Mouse (Mus musculus) hindbrain, embryonic 14.5 days (tissue): Measurements from ENCODE around the gene Ints11. TPM values are rescaled to one million over a fixed set of nuclear protein-coding genes. Genes with fewer than 3 reads are reported as not detected.

Experiments used
- ATAC-seq: fragments of 200-750 bp; cut with Nextera tagmentation; 2 replicates; pipeline ENCODE4 v1.8.0; 2017; ENCODE audit warnings: moderate number of reproducible peaks, mild to moderate bottlenecking, moderate TSS enrichment, moderate library complexity; ENCODE audit not compliant: low FRiP score
- DNase-seq: peaks from one replicate; pipeline ENCODE4 v3.0.0-alpha.2; 2015; ENCODE audit warnings: low spot score
- H3K27ac ChIP-seq: fragments of 300-500 bp; sonication (generic); 2 replicates; pipeline ENCODE4 v1.5.1; 2014; ENCODE audit warnings: mild to moderate bottlenecking, moderate library complexity
- H3K27me3 ChIP-seq: fragments of 300-500 bp; sonication (generic); 2 replicates; pipeline ENCODE4 v1.6.1; 2014; ENCODE audit warnings: mild to moderate bottlenecking, low read length, mixed read lengths; ENCODE audit not compliant: control insufficient read depth, insufficient read depth
- H3K36me3 ChIP-seq: fragments of 300-500 bp; sonication (generic); replicated peaks from 2 replicates; pipeline ENCODE4 v1.6.1; 2014; ENCODE audit not compliant: control insufficient read depth, insufficient read depth
- H3K4me1 ChIP-seq: fragments of 300-500 bp; sonication (generic); replicated peaks from 2 replicates; pipeline ENCODE4 v1.6.1; 2014; ENCODE audit warnings: antibody characterized with exemption, low read length, mixed read lengths; ENCODE audit not compliant: control insufficient read depth, insufficient read depth
- H3K4me2 ChIP-seq: fragments of 300-500 bp; sonication (generic); replicated peaks from 2 replicates; pipeline ENCODE4 v1.6.1; 2014; ENCODE audit warnings: mild to moderate bottlenecking, moderate library complexity
- H3K4me3 ChIP-seq: fragments of 300-500 bp; sonication (generic); replicated peaks from 2 replicates; pipeline ENCODE4 v1.5.1; 2014; ENCODE audit warnings: mild to moderate bottlenecking, low read length
- H3K9ac ChIP-seq: fragments of 300-500 bp; sonication (generic); 2 replicates; pipeline ENCODE4 v1.6.1; 2014
- H3K9me3 ChIP-seq: fragments of 300-500 bp; sonication (generic); 2 replicates; pipeline ENCODE4 v1.6.1; 2016; ENCODE audit warnings: low read length; ENCODE audit not compliant: control insufficient read depth
- WGBS: fragments of 180-500 bp; shearing (Covaris S2); extraction: QIAGEN DNeasy Blood & Tissue Kit; methylation state at CpG from one replicate; pipeline ENCODE4 v1.1.7; 2014; 5-methylcytosine and 5-hydroxymethylcytosine counted together
- polyA plus RNA-seq: library from polyadenylated mRNA; unstranded; fragments of >200 nt; fragmentation: Nextera tagmentation; extraction: Ambion mirVana; gene quantifications from 2 replicates; pipeline ENCODE4 v1.2.1, GENCODE M21; 2014

Gene Ints11
- polyA plus RNA-seq, 1 experiment from 2014 or later = 71.4 TPM

DNA sequence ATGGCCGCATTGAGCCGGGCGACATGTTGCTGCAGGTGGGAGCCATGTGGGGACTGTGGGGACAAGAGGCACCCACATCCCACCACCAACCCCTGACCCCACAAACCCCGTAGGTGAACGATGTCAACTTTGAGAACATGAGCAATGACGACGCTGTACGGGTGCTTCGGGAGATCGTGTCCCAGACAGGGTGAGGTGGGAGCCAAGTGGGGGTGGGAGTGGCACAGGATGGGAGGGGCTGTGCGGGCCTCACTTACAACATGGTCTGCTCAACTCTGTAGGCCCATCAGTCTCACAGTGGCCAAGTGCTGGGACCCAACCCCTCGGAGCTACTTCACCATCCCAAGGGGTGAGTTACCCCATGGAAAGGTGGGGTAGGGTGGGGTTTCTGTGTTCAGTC lies 14.4 kb upstream of the Ints11 start:
- Histone ChIP-seq H3K27ac (no peak overlapping the region), H3K27me3 (no peaks in the 10 kb centered on the region), H3K9me3 (no peaks in the 10 kb centered on the region), H3K9ac (no peak overlapping the region), H3K4me1 (peaks cover 4% of the 10 kb centered on the region; the same call in 1 of the 2 replicates), H3K4me3 (no peak overlapping the region), H3K36me3 (peaks cover 59% of the 10 kb centered on the region), H3K4me2 (no peak overlapping the region)
- WGBS = 98% methylated on average over 12 of the region's 12 CpGs
- DNase-seq = no peak
- 0 out of 2 replicates have a peak, but pooled peaks have one; percentile 7 for ATAC-seq

GRCm38 (mm10) chr4:155856071-155856470 lies 13.3 kb upstream of the Ints11 start:
- no peak overlapping the region for H3K9ac ChIP-seq
- peaks cover 69% of the 10 kb centered on the region for H3K36me3 ChIP-seq
- no peaks in the 10 kb centered on the region for H3K9me3 ChIP-seq
- DNase-seq (no peak), ATAC-seq (no peak)
- H3K27me3 ChIP-seq = no peaks in the 10 kb centered on the region
- no peaks in the 10 kb centered on the region for H3K4me1 ChIP-seq
- WGBS = 90% methylated on average over 12 of the region's 12 CpGs
- H3K27ac ChIP-seq = no peak overlapping the region
- H3K4me2 ChIP-seq = no peak overlapping the region
- H3K4me3 ChIP-seq = no peak overlapping the region

- Histone ChIP-seq H3K9me3 (no peaks in the 10 kb centered on the region), H3K36me3 (peaks cover 77% of the 10 kb centered on the region), H3K27ac (no peak overlapping the region), H3K9ac (no peak overlapping the region), H3K4me1 (no peaks in the 10 kb centered on the region), H3K4me3 (no peak overlapping the region), H3K4me2 (no peak overlapping the region), H3K27me3 (no peaks in the 10 kb centered on the region)
- no peak for DNase-seq
- WGBS = 86% methylated on average over 3 of the region's 3 CpGs
- no peak for ATAC-seq
These were observed 12.5 kb upstream of the Ints11 start for GRCm38 (mm10) chr4:155856881-155857280.

GRCm38 (mm10) chr4:155859318-155859717 lies 10.0 kb upstream of the Ints11 start:
- Histone ChIP-seq H3K4me1 (no peaks in the 10 kb centered on the region), H3K36me3 (peaks cover 78% of the 10 kb centered on the region), H3K27ac (no peak overlapping the region), H3K27me3 (no peaks in the 10 kb centered on the region), H3K4me2 (no peak overlapping the region), H3K4me3 (no peak overlapping the region), H3K9me3 (no peaks in the 10 kb centered on the region), H3K9ac (no peak overlapping the region)
- ATAC-seq (no peak), DNase-seq (no peak)
- 34% methylated on average over 13 of the region's 13 CpGs for WGBS

DNA sequence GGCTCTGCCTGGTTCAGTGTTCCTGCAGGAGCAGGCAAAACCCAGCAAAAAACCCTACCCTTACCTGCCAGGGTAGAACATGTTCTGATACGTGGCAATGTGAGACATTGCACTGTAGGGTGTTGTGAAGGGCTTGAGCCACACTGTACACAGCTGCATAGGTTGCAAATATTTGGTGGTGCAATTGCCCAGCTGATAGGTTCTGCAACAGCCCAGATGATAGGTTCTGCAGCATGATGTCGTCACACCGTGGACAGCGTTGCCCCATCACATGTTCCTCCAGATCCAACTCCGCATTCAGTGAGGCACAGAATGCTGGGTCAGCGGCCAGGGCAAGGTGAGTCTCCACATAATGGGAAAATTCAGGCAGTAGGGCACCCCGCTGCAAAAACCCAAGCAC lies 7.6 kb upstream of the Ints11 start:
- no peak for ATAC-seq
- Histone ChIP-seq H3K4me2 (no peak overlapping the region), H3K4me1 (no peaks in the 10 kb centered on the region), H3K36me3 (peaks cover 74% of the 10 kb centered on the region), H3K27ac (no peak overlapping the region), H3K4me3 (no peak overlapping the region), H3K9me3 (no peaks in the 10 kb centered on the region), H3K27me3 (no peaks in the 10 kb centered on the region), H3K9ac (no peak overlapping the region)
- WGBS = 91% methylated on average over 7 of the region's 7 CpGs
- DNase-seq = no peak

GRCm38 (mm10) chr4:155863001-155863400 lies 6.3 kb upstream of the Ints11 start, which contains the start of gene Tas1r3:
Gene Tas1r3 (minus strand): TSS chr4:155863362.
- Histone ChIP-seq H3K27me3 (no peaks in the 10 kb centered on the region), H3K36me3 (peaks cover 65% of the 10 kb centered on the region), H3K27ac (no peak within 1 kb of the TSS), H3K4me1 (no peaks in the 10 kb centered on the region), H3K9ac (no peak within 1 kb of the TSS), H3K9me3 (no peaks in the 10 kb centered on the region), H3K4me3 (no peak within 1 kb of the TSS), H3K4me2 (no peak within 1 kb of the TSS)
- WGBS = 78% methylated on average over 5 of the region's 5 CpGs
- ATAC-seq = no peak
- no peak for DNase-seq

DNA sequence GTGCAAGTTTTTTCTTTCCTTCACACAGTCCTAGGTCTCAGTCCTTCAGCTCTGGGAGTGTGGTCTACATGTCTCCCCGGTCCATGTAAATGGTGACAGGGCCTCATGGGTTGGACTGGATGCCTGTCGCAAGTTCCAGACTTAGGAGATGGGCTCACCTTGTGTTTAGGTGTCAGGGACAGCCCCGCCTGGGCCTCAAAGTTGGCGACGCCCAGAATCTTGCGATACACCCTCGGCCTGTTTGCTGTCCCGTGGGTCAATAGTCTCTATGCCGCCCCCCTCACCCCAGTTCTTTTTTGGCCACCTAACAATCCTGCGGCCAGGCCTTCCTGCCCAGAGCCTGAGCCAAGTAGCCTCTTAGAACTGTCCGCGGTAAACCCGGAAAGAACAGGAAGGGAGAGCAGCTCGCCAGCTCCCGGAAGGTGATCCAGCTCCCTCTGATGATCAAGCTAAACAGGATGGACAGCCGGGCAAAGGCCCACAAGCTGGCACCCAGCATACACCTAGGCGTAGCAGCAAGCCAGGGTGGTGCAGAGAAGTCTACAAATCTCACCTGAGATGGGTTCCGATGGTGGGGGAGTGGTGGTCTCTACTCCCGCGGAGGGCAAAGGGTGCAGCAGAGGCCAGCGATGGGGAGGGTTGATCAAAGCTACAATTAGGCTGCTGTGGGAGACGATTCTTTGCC lies 590 bp upstream of the Ints11 start:
- peaks cover 17% of the 10 kb centered on the region for H3K4me1 ChIP-seq
- H3K9ac ChIP-seq = peak overlapping the region; percentile 72
- ATAC-seq (no peak; the same call in none of the 2 replicates), DNase-seq (no peak)
- 14% methylated on average over 22 of the region's 22 CpGs for WGBS
- H3K36me3 ChIP-seq = peaks cover 39% of the 10 kb centered on the region
- peak overlapping the region; percentile 50 for H3K4me3 ChIP-seq
- H3K9me3 ChIP-seq = no peaks in the 10 kb centered on the region
- peak overlapping the region; percentile 89 for H3K4me2 ChIP-seq
- 0 out of 2 replicates have a peak overlapping the region, but pooled peaks have one; percentile 28 for H3K27ac ChIP-seq
- no peaks in the 10 kb centered on the region for H3K27me3 ChIP-seq

- Histone ChIP-seq H3K27ac (no peak overlapping the region), H3K9me3 (no peaks in the 10 kb centered on the region), H3K36me3 (peaks cover 47% of the 10 kb centered on the region), H3K4me3 (no peak overlapping the region), H3K9ac (no peak overlapping the region), H3K4me2 (no peak overlapping the region), H3K4me1 (peaks cover 17% of the 10 kb centered on the region), H3K27me3 (no peaks in the 10 kb centered on the region)
- no peak for ATAC-seq
- WGBS = 95% methylated on average over 7 of the region's 7 CpGs
- no peak for DNase-seq
These were observed 2.1 kb downstream of the Ints11 start for GRCm38 (mm10) chr4:155871404-155871803.

- ATAC-seq (no peak), DNase-seq (no peak)
- no peaks in the 10 kb centered on the region for H3K4me1 ChIP-seq
- H3K4me2 ChIP-seq = no peak overlapping the region
- WGBS = 85% methylated on average over 3 of the region's 3 CpGs
- H3K27me3 ChIP-seq = no peaks in the 10 kb centered on the region
- H3K36me3 ChIP-seq = peaks cover 48% of the 10 kb centered on the region
- H3K9ac ChIP-seq = no peak overlapping the region
- no peak overlapping the region for H3K27ac ChIP-seq
- no peak overlapping the region for H3K4me3 ChIP-seq
- no peaks in the 10 kb centered on the region for H3K9me3 ChIP-seq
These were observed 14.2 kb downstream of the Ints11 start for GRCm38 (mm10) chr4:155883587-155883986.
